Mouse (Mus musculus): ENCODE results near the gene Tceal7.
"Not testable (repeated sequence)": the region's sequence is repeated elsewhere in the genome, so short reads cannot be mapped to it uniquely, and the experiment has no call there.

The Tceal7 gene

DNA sequence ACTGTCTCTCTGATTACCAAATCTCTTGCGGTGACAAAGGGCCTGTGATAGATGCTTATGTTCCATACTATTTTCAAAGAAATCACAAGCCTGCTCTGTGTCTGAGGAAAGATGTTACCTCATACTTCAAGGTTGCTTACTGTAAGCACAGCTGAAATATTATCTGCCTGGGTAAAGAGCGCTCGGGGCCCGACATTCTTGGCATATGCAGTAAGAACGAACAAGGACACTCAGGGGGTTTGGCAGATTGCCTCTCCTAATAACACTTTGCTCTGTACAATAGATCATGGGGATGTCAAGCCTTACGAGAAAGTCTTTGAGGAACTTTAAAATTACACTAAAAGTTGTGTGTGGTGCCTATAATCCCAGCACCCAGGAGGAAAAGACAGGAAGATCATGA lies 34.2 kb downstream of the Tceal7 start:
- DNase-seq (ENCODE audit: low read depth, low spot score), result no peak

DNA sequence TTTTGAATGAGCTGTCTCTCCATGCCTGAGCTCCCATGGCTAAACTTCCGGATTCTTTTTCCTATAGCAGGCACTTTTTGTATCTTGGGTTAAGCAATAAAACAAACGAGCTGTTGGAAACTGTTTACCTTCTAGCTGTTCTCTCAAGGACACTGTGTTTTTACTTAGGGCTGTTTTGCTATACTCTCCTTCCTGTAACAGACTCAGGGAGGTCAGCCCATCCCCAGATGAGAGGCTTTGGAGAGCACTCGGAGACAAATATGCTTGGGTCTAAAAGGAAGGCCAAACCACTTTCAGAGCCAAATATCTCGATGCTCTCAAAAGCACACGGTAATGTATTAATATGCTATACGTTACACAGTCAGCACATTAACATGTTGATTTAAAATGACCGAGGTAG lies 35.1 kb downstream of the Tceal7 start:
- no peak for DNase-seq (ENCODE audit: low read depth, low spot score)

DNA sequence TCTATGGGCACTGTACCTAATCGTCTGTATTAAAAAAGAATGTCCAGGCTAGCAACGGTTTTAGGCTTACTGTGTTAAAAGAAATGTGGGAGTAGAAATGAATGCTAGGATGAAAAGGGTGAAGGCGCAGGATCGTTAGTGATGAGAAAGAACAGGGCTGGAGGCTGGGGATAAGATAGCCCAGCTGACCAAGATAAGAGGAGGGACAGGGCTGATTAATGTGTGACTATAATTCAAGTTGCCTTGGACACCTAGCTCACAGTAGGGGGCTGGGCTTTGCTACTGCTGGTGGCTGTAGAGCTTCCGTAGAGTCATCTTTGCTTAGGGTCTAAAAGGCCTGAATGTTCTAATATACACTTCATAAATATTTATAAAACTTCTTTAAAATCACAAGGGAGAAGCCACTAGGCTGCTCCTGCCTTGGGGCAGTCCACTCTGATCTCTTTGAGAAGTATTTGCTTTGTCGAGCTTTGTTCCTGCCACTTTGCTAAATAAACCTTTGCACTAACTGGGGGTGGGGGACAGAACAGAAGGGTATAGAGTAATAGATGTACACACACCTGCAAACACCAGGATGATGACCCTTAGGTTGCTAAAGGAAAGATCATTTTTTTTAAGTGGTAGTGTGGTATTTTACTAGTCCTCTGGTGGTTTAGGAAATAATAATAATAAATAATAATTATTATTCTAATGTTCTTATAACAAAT lies 37.6 kb downstream of the Tceal7 start:
- DNase-seq (ENCODE audit: low read depth, low spot score), result no peak

DNA sequence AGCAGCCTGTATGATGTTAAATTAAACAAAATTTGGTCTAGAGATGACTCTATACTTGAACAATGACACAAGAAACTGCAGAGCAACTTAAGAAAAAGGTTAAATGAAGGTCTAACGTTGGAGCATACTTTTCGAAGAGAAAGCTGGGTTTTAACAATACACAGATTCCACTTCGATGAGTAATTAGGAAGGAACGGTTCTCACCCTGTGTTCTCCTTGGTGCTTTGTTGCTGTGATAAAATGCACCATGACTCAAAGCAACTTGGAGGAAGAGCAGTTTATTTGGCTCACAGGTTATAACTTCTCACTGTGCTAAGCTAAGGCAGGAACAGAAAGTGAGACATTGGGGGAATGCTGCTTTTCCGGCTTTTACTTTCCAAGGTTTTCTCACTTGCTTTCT lies 53.1 kb downstream of the Tceal7 start:
- DNase-seq (ENCODE audit: low read depth, low spot score), result no peak

DNA sequence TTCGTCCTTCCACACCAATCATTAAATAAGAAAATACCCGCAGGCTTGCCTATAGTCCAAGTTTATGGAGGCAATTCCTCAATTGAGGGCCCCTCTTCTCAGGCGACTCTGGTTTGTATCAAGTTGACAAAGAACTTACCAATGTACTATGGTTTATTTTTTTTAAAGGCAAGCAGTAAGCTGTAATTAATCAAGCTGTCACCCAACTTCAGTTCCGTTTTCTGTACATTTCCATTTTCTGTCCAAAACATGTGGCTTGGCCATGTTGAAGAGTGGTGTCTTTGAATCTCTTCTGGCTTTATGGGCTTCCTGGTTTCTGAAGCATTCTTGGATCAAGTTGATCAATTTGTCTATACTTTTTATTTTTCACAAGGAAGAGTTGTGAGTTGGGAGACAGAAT lies 53.6 kb downstream of the Tceal7 start:
- DNase-seq (ENCODE audit: low read depth, low spot score), result no peak

DNA sequence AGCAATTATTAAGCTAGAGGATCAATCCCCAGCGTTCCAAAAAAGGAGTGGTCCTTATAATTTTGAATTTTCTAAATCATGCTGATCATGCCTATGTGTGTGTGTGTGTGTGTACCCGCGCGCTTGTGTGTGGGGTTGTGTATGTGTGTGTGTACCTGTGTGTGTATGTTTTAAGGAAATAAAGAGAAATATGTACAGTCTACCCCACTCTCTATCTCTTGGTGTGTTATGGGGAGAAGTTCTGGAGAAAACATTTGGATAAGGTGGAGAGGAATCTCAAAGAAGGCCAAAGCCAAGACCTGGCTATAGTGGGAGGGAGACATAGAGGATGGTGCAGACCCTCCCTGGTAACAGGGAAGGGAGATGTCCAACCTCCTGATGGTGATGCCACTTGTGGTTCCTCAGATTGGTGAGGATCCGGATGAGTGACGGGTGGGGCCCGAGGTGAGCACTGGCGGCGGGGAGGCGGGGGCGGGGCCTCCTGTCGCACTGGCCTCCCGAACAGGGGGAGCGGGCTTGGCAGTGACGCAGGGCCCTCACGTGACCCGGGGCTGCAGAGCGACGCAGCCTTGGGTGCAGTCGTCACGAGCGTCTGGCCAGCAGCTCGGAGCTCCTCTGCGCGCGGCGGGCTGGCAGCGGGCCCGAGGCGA lies 55.3 kb downstream of the Tceal7 start, which contains the start of gene Bex3:
TSS of gene Bex3 (plus strand) at position 511 of the 650 bp plus-strand sequence.
- DNase-seq (ENCODE audit: low read depth, low spot score), result not testable (repeated sequence)

DNA sequence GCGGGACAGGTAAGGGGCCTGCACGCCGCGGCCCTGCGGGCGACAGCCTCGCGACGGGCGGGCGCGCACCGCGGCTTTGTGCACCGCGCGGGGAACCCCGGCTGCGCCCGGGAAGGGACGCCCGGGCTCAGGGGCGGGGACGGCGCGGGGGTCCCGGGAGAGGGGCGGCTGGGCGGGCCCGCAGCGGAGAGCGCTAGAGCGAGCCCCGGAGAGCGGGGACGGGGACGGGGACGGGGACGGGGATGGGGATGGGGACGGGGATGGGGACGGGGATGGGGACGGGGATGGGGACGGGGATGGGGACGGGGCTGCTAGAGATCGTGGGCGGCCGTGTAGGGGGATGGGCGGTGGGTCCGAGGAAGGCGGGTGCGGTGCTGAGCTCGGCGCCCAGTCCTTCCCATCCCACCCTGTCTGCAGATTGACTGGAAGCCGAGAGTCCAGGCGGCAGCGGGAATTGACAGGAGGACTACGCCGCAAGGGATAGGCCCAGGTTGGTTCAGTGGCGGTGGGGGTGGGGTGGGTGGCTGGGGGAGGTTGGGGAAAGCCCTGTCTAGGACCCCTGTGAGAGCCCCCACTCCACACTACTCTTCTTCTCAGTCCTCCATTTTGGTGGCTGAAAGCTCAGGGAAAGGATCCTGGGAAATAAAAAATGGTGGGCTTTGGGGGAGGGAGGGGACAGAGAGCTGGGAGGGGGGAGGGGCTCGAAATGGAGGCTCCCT lies 56.0 kb downstream of the Tceal7 start:
- not testable (repeated sequence) for DNase-seq (ENCODE audit: low read depth, low spot score)

DNA sequence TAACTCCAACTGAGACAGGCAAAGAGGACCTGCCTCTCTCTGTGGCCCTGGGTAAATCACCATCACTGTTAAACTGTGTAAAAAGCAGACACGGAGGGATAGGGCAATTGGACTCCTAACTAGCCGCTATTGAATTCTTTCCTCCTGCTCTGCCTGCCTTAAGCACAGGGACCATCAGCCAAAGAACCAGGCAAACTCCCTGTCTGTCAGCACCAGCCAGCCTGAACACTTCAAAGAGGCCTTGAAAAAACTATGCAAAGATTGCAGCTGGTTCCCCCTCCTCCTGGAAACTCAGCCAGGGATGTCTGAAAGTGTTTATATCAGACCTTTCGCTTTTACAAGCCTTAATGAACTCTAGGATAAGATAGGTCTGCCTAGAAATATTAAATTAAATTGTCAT lies 60.0 kb downstream of the Tceal7 start:
- no peak for DNase-seq (ENCODE audit: low read depth, low spot score)

DNA sequence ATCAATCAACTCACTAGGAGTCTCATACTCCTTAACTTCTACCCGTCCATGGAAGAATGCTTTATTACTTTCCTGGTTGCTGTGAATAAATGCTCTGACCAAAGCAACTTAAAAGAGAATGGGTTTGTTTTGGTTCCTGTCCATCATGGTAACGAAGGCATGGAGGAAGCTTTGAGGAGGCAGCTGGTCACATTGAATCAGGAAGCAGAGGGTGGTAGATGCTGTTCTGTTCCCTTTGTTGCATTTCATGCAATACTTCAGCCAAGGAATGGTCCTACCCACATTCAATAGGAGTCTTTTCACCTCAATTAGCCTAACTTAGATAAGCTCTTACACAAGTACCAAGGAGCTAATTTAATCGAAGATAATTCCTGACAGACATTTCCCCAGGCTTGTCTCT lies 60.8 kb downstream of the Tceal7 start:
- no peak for DNase-seq (ENCODE audit: low read depth, low spot score)

Data from c-Kit-negative CD71-positive TER-119-positive erythroid progenitor cells, embryonic 14.5 days (primary cell).